Mouse (Mus musculus): ENCODE data around the gene Gm20388. TPM values are rescaled to one million over a fixed set of nuclear protein-coding genes. Genes with fewer than 3 reads are reported as not detected.

Gm20388 gene
- total RNA-seq, 1 experiment from 2014 or later, result 35.7 TPM

- no peak for ATAC-seq (replicated peaks; ENCODE audit: low read depth, poor library complexity, severe bottlenecking)
These were observed 2188.1 kb downstream of the Gm20388 start for GRCm38 (mm10) chr8:122098766-122099165.

- ATAC-seq (replicated peaks; ENCODE audit: low read depth, poor library complexity, severe bottlenecking), result no peak
These were observed 2189.1 kb downstream of the Gm20388 start for GRCm38 (mm10) chr8:122099711-122100220.

GRCm38 (mm10) chr8:122101816-122102215 is 2191.2 kb downstream of the Gm20388 start:
- no peak for ATAC-seq (replicated peaks; ENCODE audit: low read depth, poor library complexity, severe bottlenecking)

- ATAC-seq (replicated peaks; ENCODE audit: low read depth, poor library complexity, severe bottlenecking), result no peak
These were observed 2191.6 kb downstream of the Gm20388 start for GRCm38 (mm10) chr8:122102286-122102685.

- no peak for ATAC-seq (replicated peaks; ENCODE audit: low read depth, poor library complexity, severe bottlenecking)
These were observed 2192.6 kb downstream of the Gm20388 start for GRCm38 (mm10) chr8:122103241-122103640.

- ATAC-seq (replicated peaks; ENCODE audit: low read depth, poor library complexity, severe bottlenecking), result no peak
These were observed 2194.0 kb downstream of the Gm20388 start for GRCm38 (mm10) chr8:122104658-122105057.

- peak; percentile 34; the same call in 1 of the 2 replicates for ATAC-seq (replicated peaks; ENCODE audit: low read depth, poor library complexity, severe bottlenecking)
These were observed 2195.6 kb downstream of the Gm20388 start for GRCm38 (mm10) chr8:122106270-122106669.

- 0 out of 2 replicates have a peak, but pooled peaks have one; percentile 7 for ATAC-seq (replicated peaks; ENCODE audit: low read depth, poor library complexity, severe bottlenecking)
These were observed 2199.7 kb downstream of the Gm20388 start for GRCm38 (mm10) chr8:122110240-122110866.

GRCm38 (mm10) chr8:122110867-122111253 is 2200.2 kb downstream of the Gm20388 start:
- peak; percentile 33 for ATAC-seq (replicated peaks; ENCODE audit: low read depth, poor library complexity, severe bottlenecking)

GRCm38 (mm10) chr8:122111745-122112144 is 2201.1 kb downstream of the Gm20388 start:
- ATAC-seq (replicated peaks; ENCODE audit: low read depth, poor library complexity, severe bottlenecking), result peak; percentile 22

- ATAC-seq (replicated peaks; ENCODE audit: low read depth, poor library complexity, severe bottlenecking), result peak; percentile 76
These were observed 2201.8 kb downstream of the Gm20388 start for GRCm38 (mm10) chr8:122112264-122112965.

GRCm38 (mm10) chr8:122114890-122115289 is 2204.2 kb downstream of the Gm20388 start:
- ATAC-seq (replicated peaks; ENCODE audit: low read depth, poor library complexity, severe bottlenecking), result 0 out of 2 replicates have a peak, but pooled peaks have one; percentile 5

GRCm38 (mm10) chr8:122116716-122117357 is 2206.2 kb downstream of the Gm20388 start:
- ATAC-seq (replicated peaks; ENCODE audit: low read depth, poor library complexity, severe bottlenecking), result no peak

- no peak for ATAC-seq (replicated peaks; ENCODE audit: low read depth, poor library complexity, severe bottlenecking)
These were observed 2207.5 kb downstream of the Gm20388 start for GRCm38 (mm10) chr8:122118097-122118496.

GRCm38 (mm10) chr8:122118536-122118935 is 2207.9 kb downstream of the Gm20388 start:
- no peak for ATAC-seq (replicated peaks; ENCODE audit: low read depth, poor library complexity, severe bottlenecking)

- no peak for ATAC-seq (replicated peaks; ENCODE audit: low read depth, poor library complexity, severe bottlenecking)
These were observed 2213.7 kb downstream of the Gm20388 start for GRCm38 (mm10) chr8:122124326-122124725.

GRCm38 (mm10) chr8:122126659-122127058 is 2216.0 kb downstream of the Gm20388 start:
- no peak for ATAC-seq (replicated peaks; ENCODE audit: low read depth, poor library complexity, severe bottlenecking)

- no peak for ATAC-seq (replicated peaks; ENCODE audit: low read depth, poor library complexity, severe bottlenecking)
These were observed 2223.5 kb downstream of the Gm20388 start for GRCm38 (mm10) chr8:122134121-122134529.

GRCm38 (mm10) chr8:122135494-122135893 is 2224.9 kb downstream of the Gm20388 start:
- ATAC-seq (replicated peaks; ENCODE audit: low read depth, poor library complexity, severe bottlenecking), result peak; percentile 64

GRCm38 (mm10) chr8:122139784-122140183 is 2229.1 kb downstream of the Gm20388 start:
- ATAC-seq (replicated peaks; ENCODE audit: low read depth, poor library complexity, severe bottlenecking), result peak; percentile 84

- ATAC-seq (replicated peaks; ENCODE audit: low read depth, poor library complexity, severe bottlenecking), result no peak
These were observed 2229.8 kb downstream of the Gm20388 start for GRCm38 (mm10) chr8:122140411-122140810.

Measured in common myeloid progenitor, adult 5-6 weeks (primary cell).